Mouse (Mus musculus): ENCODE measurements at regions not wholly inside any gene's neighbourhood (a gene's known extent, or its start where the extent isn't known, plus 50 kb on each side); places are given as distances from the start of the nearest gene placed in this dataset.

DNA sequence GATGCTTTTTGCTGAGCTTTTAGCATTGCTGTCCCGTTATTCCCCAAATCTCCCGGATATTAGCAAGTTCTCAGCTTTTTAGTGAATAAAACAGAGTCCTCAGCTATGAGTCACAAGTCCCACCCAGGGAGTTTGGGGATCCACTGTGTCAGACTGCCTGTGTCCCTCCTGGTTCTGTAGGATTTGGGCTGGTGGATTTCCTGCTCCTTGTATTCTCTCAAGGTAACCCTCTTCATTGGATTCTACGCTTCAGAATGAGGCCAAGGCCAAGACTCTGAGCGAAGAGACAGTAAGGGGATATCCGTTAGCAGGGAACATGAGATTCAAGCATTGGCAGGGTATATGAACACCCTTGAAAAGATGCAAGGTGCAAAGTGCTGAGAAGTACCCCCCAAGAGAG lies 90.9 kb upstream of the Myocd start:
- H3K9ac ChIP-seq (ENCODE audit: low read depth, low read length): no peak overlapping the region
- no peak overlapping the region for H3K4me3 ChIP-seq (ENCODE audit: low read length)
- no peak for ATAC-seq
- H3K27me3 ChIP-seq (replicated peaks; ENCODE audit: control insufficient read depth, insufficient read depth, low read length): no peaks in the 10 kb centered on the region
- H3K4me2 ChIP-seq (ENCODE audit: low read length): no peak overlapping the region
- H3K27ac ChIP-seq (ENCODE audit: low read depth, low read length): no peak overlapping the region
- H3K4me1 ChIP-seq (ENCODE audit: control insufficient read depth, insufficient read depth, low read depth, low read length): no peaks in the 10 kb centered on the region
- 90% methylated on average over 5 of the region's 5 CpGs for WGBS
- H3K9me3 ChIP-seq (ENCODE audit: control insufficient read depth, low read length): no peaks in the 10 kb centered on the region
- no peaks in the 10 kb centered on the region for H3K36me3 ChIP-seq (ENCODE audit: control insufficient read depth, insufficient read depth, low read length)

DNA sequence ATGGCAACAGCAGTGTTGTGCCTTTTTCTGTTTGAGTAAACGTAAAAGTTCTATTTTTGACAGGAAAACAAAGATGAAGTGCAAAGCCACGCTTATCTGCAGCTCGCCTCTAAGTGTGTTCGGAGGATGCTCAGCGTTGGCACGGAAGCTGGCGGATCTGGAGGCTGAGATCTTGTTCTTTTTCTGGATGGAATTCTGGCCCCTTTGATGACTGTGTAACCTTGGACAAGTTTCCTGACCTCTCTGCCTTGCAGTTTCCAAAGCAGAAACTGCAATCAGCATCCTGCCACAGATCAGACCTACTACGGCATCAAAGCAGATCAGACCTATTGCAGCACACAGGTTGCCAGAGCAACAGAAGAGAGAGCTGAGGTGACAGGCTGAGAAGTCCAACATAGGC lies 89.1 kb upstream of the Myocd start:
- H3K4me1 ChIP-seq (ENCODE audit: control insufficient read depth, insufficient read depth, low read depth, low read length): no peaks in the 10 kb centered on the region
- H3K9ac ChIP-seq (ENCODE audit: low read depth, low read length): no peak overlapping the region
- ATAC-seq: no peak
- H3K4me3 ChIP-seq (ENCODE audit: low read length): no peak overlapping the region
- H3K9me3 ChIP-seq (ENCODE audit: control insufficient read depth, low read length): no peaks in the 10 kb centered on the region
- no peaks in the 10 kb centered on the region for H3K36me3 ChIP-seq (ENCODE audit: control insufficient read depth, insufficient read depth, low read length)
- no peak overlapping the region for H3K27ac ChIP-seq (ENCODE audit: low read depth, low read length)
- no peak overlapping the region for H3K4me2 ChIP-seq (ENCODE audit: low read length)
- 75% methylated on average over 8 of the region's 8 CpGs for WGBS
- H3K27me3 ChIP-seq (replicated peaks; ENCODE audit: control insufficient read depth, insufficient read depth, low read length): no peaks in the 10 kb centered on the region

DNA sequence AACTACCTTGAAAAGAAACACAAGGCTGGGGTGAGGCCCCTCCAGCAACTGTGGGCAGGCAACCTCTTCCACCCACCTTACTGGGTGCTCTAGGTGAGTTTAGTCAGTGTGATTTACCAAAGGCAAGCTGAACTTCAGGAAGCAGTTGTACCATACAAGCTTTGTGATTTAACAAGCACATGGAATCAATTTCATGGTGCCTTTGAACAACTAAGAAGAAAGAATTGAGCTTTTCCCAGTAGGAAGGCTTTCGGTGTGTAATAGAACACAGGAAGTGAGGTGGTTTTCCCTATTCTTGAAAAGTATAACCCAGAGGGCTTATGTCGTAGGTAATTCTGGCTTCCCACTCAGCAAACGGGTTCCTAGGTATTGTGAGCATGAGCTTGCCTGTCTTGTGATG lies 82.7 kb upstream of the Myocd start:
- Histone ChIP-seq H3K9me3 (ENCODE audit: control insufficient read depth, low read length) (no peaks in the 10 kb centered on the region), H3K27me3 (replicated peaks; ENCODE audit: control insufficient read depth, insufficient read depth, low read length) (no peaks in the 10 kb centered on the region), H3K4me2 (ENCODE audit: low read length) (no peak overlapping the region), H3K4me3 (ENCODE audit: low read length) (no peak overlapping the region), H3K4me1 (ENCODE audit: control insufficient read depth, insufficient read depth, low read depth, low read length) (no peaks in the 10 kb centered on the region), H3K9ac (ENCODE audit: low read depth, low read length) (no peak overlapping the region), H3K27ac (ENCODE audit: low read depth, low read length) (no peak overlapping the region), H3K36me3 (ENCODE audit: control insufficient read depth, insufficient read depth, low read length) (no peaks in the 10 kb centered on the region)
- 34% methylated on average over 3 of the region's 3 CpGs for WGBS
- ATAC-seq: no peak

DNA sequence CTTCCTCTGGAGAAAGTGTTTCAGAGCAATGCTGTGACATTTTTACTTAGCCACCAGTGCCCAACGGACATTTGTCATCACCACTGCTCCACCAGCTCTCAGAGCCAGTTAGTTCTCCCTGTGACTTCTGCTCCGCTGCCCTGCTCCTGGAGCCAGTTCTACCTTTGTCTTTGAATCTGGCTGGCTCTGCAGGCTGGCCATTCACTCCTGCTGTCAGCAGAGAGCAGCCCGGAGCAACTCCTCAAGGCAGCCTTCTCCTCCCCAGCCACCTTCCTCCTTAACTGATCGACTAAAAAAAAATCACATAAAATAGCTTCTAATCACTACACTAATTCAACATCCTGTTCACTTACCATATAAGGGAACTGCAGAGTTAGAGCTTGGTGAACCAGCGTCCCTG lies 79.2 kb upstream of the Myocd start:
- H3K9me3 ChIP-seq (ENCODE audit: control insufficient read depth, low read length): no peaks in the 10 kb centered on the region
- H3K4me1 ChIP-seq (ENCODE audit: control insufficient read depth, insufficient read depth, low read depth, low read length): no peaks in the 10 kb centered on the region
- no peak overlapping the region for H3K9ac ChIP-seq (ENCODE audit: low read depth, low read length)
- H3K4me3 ChIP-seq (ENCODE audit: low read length): no peak overlapping the region
- no peak for ATAC-seq
- WGBS: 57% methylated on average over 5 of the region's 5 CpGs
- H3K27me3 ChIP-seq (replicated peaks; ENCODE audit: control insufficient read depth, insufficient read depth, low read length): no peaks in the 10 kb centered on the region
- no peaks in the 10 kb centered on the region for H3K36me3 ChIP-seq (ENCODE audit: control insufficient read depth, insufficient read depth, low read length)
- H3K4me2 ChIP-seq (ENCODE audit: low read length): no peak overlapping the region
- H3K27ac ChIP-seq (ENCODE audit: low read depth, low read length): no peak overlapping the region

DNA sequence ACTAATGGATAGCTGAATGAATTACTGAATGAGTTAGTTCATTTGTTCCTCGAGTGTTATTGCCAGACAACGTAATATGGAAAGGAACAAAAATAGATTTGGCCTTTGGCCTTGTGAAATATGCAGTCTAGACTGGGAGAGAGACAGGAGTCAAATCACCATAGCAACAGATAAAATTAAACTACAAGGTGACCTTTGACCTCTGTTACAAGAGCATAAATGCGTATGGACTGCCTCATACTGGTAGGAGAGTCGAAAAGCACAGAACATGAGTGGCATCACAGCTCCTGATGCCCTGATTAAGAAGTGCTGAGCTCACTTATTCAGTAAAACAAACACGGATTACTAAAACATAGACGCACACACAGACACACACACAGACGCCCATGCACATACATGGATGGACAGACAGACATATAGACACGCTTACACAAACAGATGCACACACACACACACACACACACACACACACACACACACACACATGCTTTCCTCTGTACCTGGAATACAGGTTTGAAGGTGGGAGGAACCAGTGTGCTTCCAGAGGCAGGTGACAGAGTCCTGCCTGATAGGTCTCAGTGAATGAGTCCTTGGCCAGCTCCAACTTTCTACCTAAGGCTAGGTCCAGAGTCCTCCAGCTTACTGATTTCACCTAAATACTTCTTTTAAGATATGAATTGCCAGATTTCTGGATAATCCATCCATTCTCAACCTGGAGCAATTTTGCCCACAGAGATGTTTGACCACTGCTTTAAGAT lies 72.1 kb upstream of the Myocd start:
- no peaks in the 10 kb centered on the region for H3K4me1 ChIP-seq (ENCODE audit: control insufficient read depth, insufficient read depth, low read depth, low read length)
- WGBS: 85% methylated on average over 8 of the region's 8 CpGs
- no peaks in the 10 kb centered on the region for H3K9me3 ChIP-seq (ENCODE audit: control insufficient read depth, low read length)
- ATAC-seq: no peak
- no peak overlapping the region for H3K27ac ChIP-seq (ENCODE audit: low read depth, low read length)
- H3K4me2 ChIP-seq (ENCODE audit: low read length): no peak overlapping the region
- H3K36me3 ChIP-seq (ENCODE audit: control insufficient read depth, insufficient read depth, low read length): no peaks in the 10 kb centered on the region
- no peak overlapping the region for H3K9ac ChIP-seq (ENCODE audit: low read depth, low read length)
- no peaks in the 10 kb centered on the region for H3K27me3 ChIP-seq (replicated peaks; ENCODE audit: control insufficient read depth, insufficient read depth, low read length)
- no peak overlapping the region for H3K4me3 ChIP-seq (ENCODE audit: low read length)

DNA sequence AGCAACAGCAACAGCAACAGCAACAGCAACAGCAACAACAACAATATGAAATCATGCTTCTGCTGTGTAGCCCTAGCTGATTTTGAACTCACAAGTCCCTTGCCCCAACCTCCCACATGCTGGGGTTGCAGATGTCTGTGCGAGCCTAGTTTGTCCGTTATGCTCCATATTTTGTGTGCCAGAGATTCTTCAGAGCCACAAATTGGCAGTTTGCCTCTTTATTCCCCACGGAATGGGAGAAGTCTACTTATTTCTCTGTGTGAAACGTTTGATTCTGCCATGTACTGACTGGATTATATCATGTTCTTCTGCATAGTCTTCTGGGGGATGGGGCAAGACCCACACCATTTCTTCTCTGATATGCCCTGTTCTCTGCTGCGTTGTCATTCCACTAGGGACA lies 64.5 kb upstream of the Myocd start:
- Histone ChIP-seq H3K27me3 (replicated peaks; ENCODE audit: control insufficient read depth, insufficient read depth, low read length) (no peaks in the 10 kb centered on the region), H3K9ac (ENCODE audit: low read depth, low read length) (no peak overlapping the region), H3K4me1 (ENCODE audit: control insufficient read depth, insufficient read depth, low read depth, low read length) (no peaks in the 10 kb centered on the region), H3K4me3 (ENCODE audit: low read length) (no peak overlapping the region), H3K9me3 (ENCODE audit: control insufficient read depth, low read length) (no peaks in the 10 kb centered on the region), H3K4me2 (ENCODE audit: low read length) (no peak overlapping the region), H3K36me3 (ENCODE audit: control insufficient read depth, insufficient read depth, low read length) (no peaks in the 10 kb centered on the region), H3K27ac (ENCODE audit: low read depth, low read length) (no peak overlapping the region)
- ATAC-seq: no peak
- WGBS: 63% methylated on average over 5 of the region's 5 CpGs

DNA sequence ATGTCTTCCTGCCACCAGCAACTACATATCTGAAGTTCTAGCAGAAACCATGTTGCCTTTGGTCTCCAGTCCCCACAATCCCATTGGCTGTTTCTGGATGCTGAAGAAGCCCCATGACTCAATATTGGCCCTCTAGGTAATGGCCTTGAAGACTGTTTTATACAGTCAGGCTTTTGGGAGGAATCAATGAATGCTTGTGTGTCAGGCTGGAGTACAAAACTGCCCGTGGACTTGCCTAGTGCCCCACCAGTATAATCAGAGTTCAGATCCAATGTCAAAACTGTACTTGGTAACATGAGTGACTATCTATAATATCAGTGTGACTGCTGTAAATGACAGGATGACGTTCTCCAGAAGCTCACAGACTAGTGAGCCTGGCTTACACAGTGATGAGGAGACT lies 63.3 kb upstream of the Myocd start:
- ATAC-seq: no peak
- no peak overlapping the region for H3K27ac ChIP-seq (ENCODE audit: low read depth, low read length)
- no peaks in the 10 kb centered on the region for H3K9me3 ChIP-seq (ENCODE audit: control insufficient read depth, low read length)
- H3K4me3 ChIP-seq (ENCODE audit: low read length): no peak overlapping the region
- no peaks in the 10 kb centered on the region for H3K4me1 ChIP-seq (ENCODE audit: control insufficient read depth, insufficient read depth, low read depth, low read length)
- H3K27me3 ChIP-seq (replicated peaks; ENCODE audit: control insufficient read depth, insufficient read depth, low read length): no peaks in the 10 kb centered on the region
- no peaks in the 10 kb centered on the region for H3K36me3 ChIP-seq (ENCODE audit: control insufficient read depth, insufficient read depth, low read length)
- 83% methylated on average over 2 of the region's 2 CpGs for WGBS
- H3K9ac ChIP-seq (ENCODE audit: low read depth, low read length): no peak overlapping the region
- H3K4me2 ChIP-seq (ENCODE audit: low read length): no peak overlapping the region

DNA sequence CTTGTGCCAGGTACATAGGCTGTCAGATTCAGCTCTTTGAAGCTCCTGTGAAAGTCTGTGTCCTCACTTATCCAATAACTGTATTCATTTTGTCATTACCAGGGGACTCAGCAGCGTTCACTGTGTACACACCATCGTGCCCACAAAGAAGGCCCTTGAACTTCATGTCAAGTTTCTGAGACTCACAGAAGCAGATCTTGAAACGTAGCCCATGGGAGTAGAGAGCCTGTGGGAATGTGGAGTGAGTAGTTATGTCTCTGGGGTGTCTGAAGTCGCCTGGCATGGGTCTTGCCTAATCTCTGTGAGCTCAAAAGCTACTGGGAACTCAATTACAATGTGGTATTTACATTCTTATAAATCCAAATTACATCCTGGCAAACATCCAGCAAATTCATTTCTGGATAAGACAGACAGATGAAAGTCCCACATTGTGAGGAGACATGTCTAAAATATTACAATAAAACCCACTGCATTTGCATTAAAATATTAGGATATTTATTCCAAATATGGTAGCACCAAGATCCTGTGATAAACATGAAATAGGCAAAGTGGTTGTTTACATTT lies 53.2 kb upstream of the Myocd start:
- WGBS: 61% methylated on average over 4 of the region's 4 CpGs
- Histone ChIP-seq H3K4me2 (ENCODE audit: low read length) (no peak overlapping the region), H3K9ac (ENCODE audit: low read depth, low read length) (no peak overlapping the region), H3K4me3 (ENCODE audit: low read length) (no peak overlapping the region), H3K27me3 (replicated peaks; ENCODE audit: control insufficient read depth, insufficient read depth, low read length) (no peaks in the 10 kb centered on the region), H3K36me3 (ENCODE audit: control insufficient read depth, insufficient read depth, low read length) (no peaks in the 10 kb centered on the region), H3K9me3 (ENCODE audit: control insufficient read depth, low read length) (no peaks in the 10 kb centered on the region), H3K4me1 (ENCODE audit: control insufficient read depth, insufficient read depth, low read depth, low read length) (no peaks in the 10 kb centered on the region), H3K27ac (ENCODE audit: low read depth, low read length) (no peak overlapping the region)
- no peak for ATAC-seq
